Mouse (Mus musculus) forebrain, embryonic 12.5 days (tissue): ENCODE results near the gene Ereg. TPM values are rescaled to one million over a fixed set of nuclear protein-coding genes. Genes with fewer than 3 reads are reported as not detected.

ENCODE experiments used
- ATAC-seq: fragments of 200-750 bp; cut with Nextera tagmentation; 2 replicates; pipeline ENCODE4 v1.8.0; 2017; ENCODE audit warnings: moderate TSS enrichment; ENCODE audit not compliant: low FRiP score
- H3K27ac ChIP-seq: fragments of 300-500 bp; sonication (generic); 2 replicates; pipeline ENCODE4 v1.5.1; 2016; ENCODE audit warnings: mild to moderate bottlenecking
- H3K27me3 ChIP-seq: fragments of 300-500 bp; sonication (generic); 2 replicates; pipeline ENCODE4 v1.6.1; 2016; ENCODE audit warnings: mild to moderate bottlenecking
- H3K36me3 ChIP-seq: fragments of 300-500 bp; sonication (generic); replicated peaks from 2 replicates; pipeline ENCODE4 v1.6.1; 2016; ENCODE audit warnings: mild to moderate bottlenecking
- H3K4me1 ChIP-seq: fragments of 300-500 bp; sonication (generic); 2 replicates; pipeline ENCODE4 v1.6.1; 2016
- H3K4me2 ChIP-seq: fragments of 300-500 bp; sonication (generic); 2 replicates; pipeline ENCODE4 v1.6.1; 2016; ENCODE audit warnings: mild to moderate bottlenecking, moderate library complexity
- H3K4me3 ChIP-seq: fragments of 300-500 bp; sonication (generic); replicated peaks from 2 replicates; pipeline ENCODE4 v1.5.1; 2016; ENCODE audit warnings: mild to moderate bottlenecking
- H3K9ac ChIP-seq: fragments of 300-500 bp; sonication (generic); 2 replicates; pipeline ENCODE4 v1.6.1; 2016; ENCODE audit warnings: mild to moderate bottlenecking
- H3K9me3 ChIP-seq: fragments of 300-500 bp; sonication (generic); 2 replicates; pipeline ENCODE4 v1.6.1; 2016
- WGBS: fragments of 180-500 bp; shearing (Covaris S2); methylation state at CpG from one replicate; pipeline ENCODE4 v1.1.7; 2016; 5-methylcytosine and 5-hydroxymethylcytosine counted together
- polyA plus RNA-seq: library from polyadenylated mRNA; unstranded; fragments of >200 nt; fragmentation: Nextera tagmentation; extraction: Ambion mirVana; gene quantifications from 2 replicates; pipeline ENCODE4 v1.2.1, GENCODE M21; 2016

Ereg gene
- polyA plus RNA-seq, 1 experiment from 2014 or later: not detected

GRCm38 (mm10) chr5:91114574-91114973 is 40.2 kb downstream of the Ereg start:
- no peak overlapping the region for H3K4me3 ChIP-seq
- no peak for ATAC-seq

GRCm38 (mm10) chr5:91118618-91119017 is 44.2 kb downstream of the Ereg start:
- no peak for ATAC-seq
- Histone ChIP-seq H3K36me3 (no peaks in the 10 kb centered on the region), H3K4me2 (no peak overlapping the region), H3K9ac (no peak overlapping the region), H3K4me1 (no peaks in the 10 kb centered on the region), H3K27me3 (no peaks in the 10 kb centered on the region), H3K4me3 (no peak overlapping the region), H3K9me3 (no peaks in the 10 kb centered on the region), H3K27ac (no peak overlapping the region)

More at GRCm38 (mm10) chr5:91114574-91114973, 40.2 kb downstream of the Ereg start:
- 74% methylated on average over 1 of the region's 1 CpGs for WGBS
- Histone ChIP-seq H3K27ac (no peak overlapping the region), H3K27me3 (no peaks in the 10 kb centered on the region), H3K4me1 (no peaks in the 10 kb centered on the region), H3K36me3 (no peaks in the 10 kb centered on the region), H3K9me3 (no peaks in the 10 kb centered on the region), H3K4me2 (no peak overlapping the region), H3K9ac (no peak overlapping the region)

GRCm38 (mm10) chr5:91123404-91123803 is 49.0 kb downstream of the Ereg start:
- no peak for ATAC-seq
- H3K36me3 ChIP-seq: no peaks in the 10 kb centered on the region
- no peaks in the 10 kb centered on the region for H3K9me3 ChIP-seq
- no peak overlapping the region for H3K27ac ChIP-seq
- WGBS: 89% methylated on average over 4 of the region's 4 CpGs
- H3K9ac ChIP-seq: no peak overlapping the region
- H3K4me3 ChIP-seq: no peak overlapping the region
- H3K4me2 ChIP-seq: no peak overlapping the region
- no peaks in the 10 kb centered on the region for H3K4me1 ChIP-seq
- no peaks in the 10 kb centered on the region for H3K27me3 ChIP-seq

GRCm38 (mm10) chr5:91124140-91124539 is 49.7 kb downstream of the Ereg start:
- Histone ChIP-seq H3K4me3 (no peak overlapping the region), H3K9me3 (no peaks in the 10 kb centered on the region), H3K9ac (no peak overlapping the region), H3K4me2 (no peak overlapping the region), H3K27me3 (no peaks in the 10 kb centered on the region), H3K27ac (no peak overlapping the region), H3K36me3 (no peaks in the 10 kb centered on the region), H3K4me1 (no peaks in the 10 kb centered on the region)
- 90% methylated on average over 2 of the region's 2 CpGs for WGBS
- no peak for ATAC-seq

GRCm38 (mm10) chr5:91126623-91127022 is 52.2 kb downstream of the Ereg start:
- Histone ChIP-seq H3K27me3 (no peaks in the 10 kb centered on the region), H3K4me3 (no peak overlapping the region), H3K27ac (no peak overlapping the region), H3K4me2 (no peak overlapping the region), H3K9me3 (no peaks in the 10 kb centered on the region), H3K4me1 (no peaks in the 10 kb centered on the region), H3K9ac (no peak overlapping the region), H3K36me3 (no peaks in the 10 kb centered on the region)
- WGBS: 82% methylated on average over 1 of the region's 1 CpGs
- ATAC-seq: no peak

- no peak for ATAC-seq
- 90% methylated on average over 1 of the region's 1 CpGs for WGBS
- Histone ChIP-seq H3K4me1 (peaks cover 4% of the 10 kb centered on the region; the same call in 1 of the 2 replicates), H3K9ac (no peak overlapping the region), H3K36me3 (no peaks in the 10 kb centered on the region), H3K4me2 (no peak overlapping the region), H3K9me3 (no peaks in the 10 kb centered on the region), H3K4me3 (no peak overlapping the region), H3K27ac (no peak overlapping the region), H3K27me3 (peaks cover 15% of the 10 kb centered on the region; the same call in 1 of the 2 replicates)
These were observed 60.5 kb downstream of the Ereg start for GRCm38 (mm10) chr5:91134961-91135360.

GRCm38 (mm10) chr5:91138970-91139369 is 64.5 kb downstream of the Ereg start:
- H3K9me3 ChIP-seq: no peaks in the 10 kb centered on the region
- H3K4me1 ChIP-seq: peaks cover 4% of the 10 kb centered on the region; the same call in 1 of the 2 replicates
- H3K36me3 ChIP-seq: no peaks in the 10 kb centered on the region
- peak overlapping the region; percentile 92 for H3K4me2 ChIP-seq
- WGBS: 5% methylated on average over 7 of the region's 7 CpGs
- peak overlapping the region; percentile 62 for H3K4me3 ChIP-seq
- peak overlapping the region; percentile 58; the same call in 1 of the 2 replicates for H3K9ac ChIP-seq
- H3K27ac ChIP-seq: no peak overlapping the region
- peaks cover 30% of the 10 kb centered on the region for H3K27me3 ChIP-seq
- no peak for ATAC-seq

- Histone ChIP-seq H3K27ac (no peak within 1 kb of the TSS), H3K4me2 (peak within 1 kb of the TSS; percentile 92), H3K4me1 (peaks cover 4% of the 10 kb centered on the region; the same call in 1 of the 2 replicates), H3K9me3 (no peaks in the 10 kb centered on the region), H3K36me3 (no peaks in the 10 kb centered on the region), H3K9ac (peak within 1 kb of the TSS; percentile 58), H3K27me3 (peaks cover 30% of the 10 kb centered on the region), H3K4me3 (peak within 1 kb of the TSS; percentile 62)
- under 1% methylated on average over 44 of the region's 44 CpGs for WGBS
- ATAC-seq: peak; percentile 89
These were observed 65.0 kb downstream of the Ereg start, which contains the start of gene Areg for GRCm38 (mm10) chr5:91139446-91139873. Gene Areg, plus strand, starts transcription at chr5:91139599.

GRCm38 (mm10) chr5:91140896-91141448 is 66.5 kb downstream of the Ereg start:
- no peak overlapping the region for H3K27ac ChIP-seq
- no peaks in the 10 kb centered on the region for H3K9me3 ChIP-seq
- H3K4me3 ChIP-seq: no peak overlapping the region
- no peaks in the 10 kb centered on the region for H3K36me3 ChIP-seq
- H3K4me1 ChIP-seq: peaks cover 4% of the 10 kb centered on the region; the same call in 1 of the 2 replicates
- H3K9ac ChIP-seq: no peak overlapping the region
- no peak overlapping the region for H3K4me2 ChIP-seq
- no peak for ATAC-seq
- H3K27me3 ChIP-seq: peaks cover 30% of the 10 kb centered on the region
- 50% methylated on average over 13 of the region's 13 CpGs for WGBS

Other genes starting within 250 kb of the Ereg start
- not detected in 2 replicates for gene Cxcl1, start 183.4 kb upstream of the Ereg start, polyA plus RNA-seq
- gene Cxcl2, start 170.8 kb upstream of the Ereg start, polyA plus RNA-seq: not detected in 2 replicates
- gene Mthfd2l, start 143.5 kb upstream of the Ereg start, polyA plus RNA-seq: 96.0 and 100 TPM in 2 replicates
- gene Epgn, start 47.2 kb upstream of the Ereg start, polyA plus RNA-seq: 0.15 TPM in 1 of 2 replicates, not detected in the other
- not detected in 2 replicates for gene Areg, start 65.0 kb downstream of the Ereg start, polyA plus RNA-seq